Mouse (Mus musculus) heart, embryonic 16.5 days (tissue): Measurements from ENCODE around the gene Zfp639. TPM values are rescaled to one million over a fixed set of nuclear protein-coding genes. Genes with fewer than 3 reads are reported as not detected.

Experiments used
- ATAC-seq: fragments of 200-750 bp; cut with Nextera tagmentation; replicated peaks from 2 replicates; pipeline ENCODE4 v1.8.0; 2017; ENCODE audit warnings: moderate number of reproducible peaks; ENCODE audit not compliant: insufficient read depth, low FRiP score; ENCODE audit errors: extremely low read depth
- H3K27ac ChIP-seq: fragments of 300-500 bp; sonication (generic); 2 replicates; pipeline ENCODE4 v1.5.1; 2014; ENCODE audit warnings: mild to moderate bottlenecking, low read length, control low read depth, moderate library complexity
- H3K27me3 ChIP-seq: fragments of 300-500 bp; sonication (generic); 2 replicates; pipeline ENCODE4 v1.6.1; 2014; ENCODE audit warnings: low read length, mixed read lengths; ENCODE audit not compliant: control insufficient read depth, insufficient read depth
- H3K36me3 ChIP-seq: fragments of 300-500 bp; sonication (generic); 2 replicates; pipeline ENCODE4 v1.6.1; 2014; ENCODE audit not compliant: control insufficient read depth, insufficient read depth
- H3K4me1 ChIP-seq: fragments of 300-500 bp; sonication (generic); 2 replicates; pipeline ENCODE4 v1.6.1; 2014; ENCODE audit warnings: low read length, mixed read lengths; ENCODE audit not compliant: control insufficient read depth, insufficient read depth
- H3K4me2 ChIP-seq: fragments of 300-500 bp; sonication (generic); 2 replicates; pipeline ENCODE4 v1.6.1; 2014; ENCODE audit warnings: low read depth, mild to moderate bottlenecking, control low read depth, low read length
- H3K4me3 ChIP-seq: fragments of 300-500 bp; sonication (generic); 2 replicates; pipeline ENCODE4 v1.5.1; 2014; ENCODE audit warnings: mild to moderate bottlenecking, control low read depth, low read length
- H3K9ac ChIP-seq: fragments of 300-500 bp; sonication (generic); 2 replicates; pipeline ENCODE4 v1.6.1; 2014; ENCODE audit warnings: low read length, control low read depth
- H3K9me3 ChIP-seq: fragments of 300-500 bp; sonication (generic); replicated peaks from 2 replicates; pipeline ENCODE4 v1.6.1; 2016; ENCODE audit warnings: low read length; ENCODE audit not compliant: control insufficient read depth
- WGBS: fragments of 180-500 bp; shearing (Covaris S2); extraction: QIAGEN DNeasy Blood & Tissue Kit; methylation state at CpG from one replicate; pipeline ENCODE4 v1.1.7; 2014; 5-methylcytosine and 5-hydroxymethylcytosine counted together
- polyA plus RNA-seq: library from polyadenylated mRNA; unstranded; fragments of >200 nt; fragmentation: Nextera tagmentation; extraction: Ambion mirVana; gene quantifications from 2 replicates; pipeline ENCODE4 v1.2.1, GENCODE M21; 2015

The Zfp639 gene
- polyA plus RNA-seq, 1 experiment from 2014 or later, result 31.1 TPM

DNA sequence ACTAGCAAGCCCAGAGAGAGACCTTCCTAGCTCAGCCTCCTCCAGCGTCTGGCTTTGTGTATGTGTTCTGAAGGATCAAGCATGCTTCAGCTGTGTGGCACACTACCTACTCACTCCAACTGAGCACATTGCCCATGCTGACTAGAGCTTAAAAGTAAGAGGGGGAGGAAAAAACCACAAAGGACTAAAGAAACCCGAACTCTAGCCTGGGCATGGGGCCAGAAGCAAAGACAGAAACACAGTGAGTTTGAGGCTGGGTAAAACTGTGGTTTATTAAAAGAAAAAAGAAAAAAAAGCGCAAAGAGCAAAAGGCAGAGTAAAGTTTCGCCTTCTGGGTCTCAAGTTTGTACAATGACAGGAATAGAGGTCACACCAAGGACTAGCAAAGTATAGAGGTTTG is 23.5 kb upstream of the Zfp639 start:
- no peak for ATAC-seq
- 71% methylated on average over 4 of the region's 4 CpGs for WGBS
- Histone ChIP-seq H3K27ac (no peak overlapping the region), H3K9me3 (no peaks in the 10 kb centered on the region), H3K4me1 (no peaks in the 10 kb centered on the region), H3K4me3 (no peak overlapping the region), H3K9ac (no peak overlapping the region), H3K27me3 (no peaks in the 10 kb centered on the region), H3K36me3 (no peaks in the 10 kb centered on the region), H3K4me2 (no peak overlapping the region)

- no peaks in the 10 kb centered on the region for H3K9me3 ChIP-seq
- no peaks in the 10 kb centered on the region for H3K36me3 ChIP-seq
- no peaks in the 10 kb centered on the region for H3K4me1 ChIP-seq
- H3K4me2 ChIP-seq, result no peak overlapping the region
- no peak overlapping the region for H3K4me3 ChIP-seq
- H3K27me3 ChIP-seq, result no peaks in the 10 kb centered on the region
- H3K27ac ChIP-seq, result no peak overlapping the region
- H3K9ac ChIP-seq, result no peak overlapping the region
- 79% methylated on average over 6 of the region's 6 CpGs for WGBS
- no peak for ATAC-seq
These were observed 21.9 kb upstream of the Zfp639 start for GRCm38 (mm10) chr3:32488172-32488571.

GRCm38 (mm10) chr3:32490076-32490927 is 19.8 kb upstream of the Zfp639 start:
- no peak overlapping the region for H3K4me3 ChIP-seq
- no peaks in the 10 kb centered on the region for H3K27me3 ChIP-seq
- no peaks in the 10 kb centered on the region for H3K4me1 ChIP-seq
- H3K27ac ChIP-seq, result no peak overlapping the region
- no peak overlapping the region for H3K9ac ChIP-seq
- no peaks in the 10 kb centered on the region for H3K36me3 ChIP-seq
- H3K4me2 ChIP-seq, result no peak overlapping the region
- no peaks in the 10 kb centered on the region for H3K9me3 ChIP-seq
- no peak for ATAC-seq
- 71% methylated on average over 15 of the region's 15 CpGs for WGBS

DNA sequence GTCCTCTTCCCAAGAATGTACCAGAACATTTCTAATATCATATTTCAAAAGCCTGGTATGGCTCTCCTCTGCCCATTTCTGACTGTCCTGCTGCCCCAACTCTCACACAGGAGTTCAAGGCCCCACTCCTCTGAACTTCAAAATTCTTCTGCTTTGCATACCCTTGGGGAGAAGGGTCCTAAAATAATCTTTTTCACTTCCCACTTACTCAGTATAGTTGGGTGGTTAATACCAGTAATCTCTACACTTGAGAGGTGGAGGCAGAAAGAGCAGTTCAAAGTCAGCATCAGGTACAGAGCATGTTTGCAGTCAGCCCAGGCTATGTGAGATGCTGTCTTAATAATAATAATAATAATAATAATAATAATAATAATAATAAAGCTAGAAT is 19.1 kb upstream of the Zfp639 start:
- H3K9ac ChIP-seq, result no peak overlapping the region
- H3K4me2 ChIP-seq, result no peak overlapping the region
- no peak for ATAC-seq
- no peaks in the 10 kb centered on the region for H3K27me3 ChIP-seq
- H3K9me3 ChIP-seq, result no peaks in the 10 kb centered on the region
- H3K27ac ChIP-seq, result no peak overlapping the region
- H3K4me3 ChIP-seq, result no peak overlapping the region
- no peaks in the 10 kb centered on the region for H3K36me3 ChIP-seq
- no peaks in the 10 kb centered on the region for H3K4me1 ChIP-seq

- ATAC-seq, result no peak
- WGBS, result 72% methylated on average over 11 of the region's 11 CpGs
- Histone ChIP-seq H3K27ac (no peak within 1 kb of the TSS), H3K4me3 (no peak within 1 kb of the TSS), H3K36me3 (no peaks in the 10 kb centered on the region), H3K4me1 (no peaks in the 10 kb centered on the region), H3K27me3 (no peaks in the 10 kb centered on the region), H3K4me2 (no peak within 1 kb of the TSS), H3K9ac (no peak within 1 kb of the TSS), H3K9me3 (no peaks in the 10 kb centered on the region)
These were observed 17.7 kb upstream of the Zfp639 start, which contains the start of gene Kcnmb3 for GRCm38 (mm10) chr3:32492097-32493090. Kcnmb3 (minus strand) TSS chr3:32492231.

GRCm38 (mm10) chr3:32494387-32495087 is 15.5 kb upstream of the Zfp639 start:
- no peaks in the 10 kb centered on the region for H3K4me1 ChIP-seq
- no peaks in the 10 kb centered on the region for H3K27me3 ChIP-seq
- no peak overlapping the region for H3K4me2 ChIP-seq
- H3K27ac ChIP-seq, result no peak overlapping the region
- WGBS, result 84% methylated on average over 8 of the region's 8 CpGs
- H3K9ac ChIP-seq, result no peak overlapping the region
- no peak overlapping the region for H3K4me3 ChIP-seq
- H3K9me3 ChIP-seq, result no peaks in the 10 kb centered on the region
- no peak for ATAC-seq
- no peaks in the 10 kb centered on the region for H3K36me3 ChIP-seq

DNA sequence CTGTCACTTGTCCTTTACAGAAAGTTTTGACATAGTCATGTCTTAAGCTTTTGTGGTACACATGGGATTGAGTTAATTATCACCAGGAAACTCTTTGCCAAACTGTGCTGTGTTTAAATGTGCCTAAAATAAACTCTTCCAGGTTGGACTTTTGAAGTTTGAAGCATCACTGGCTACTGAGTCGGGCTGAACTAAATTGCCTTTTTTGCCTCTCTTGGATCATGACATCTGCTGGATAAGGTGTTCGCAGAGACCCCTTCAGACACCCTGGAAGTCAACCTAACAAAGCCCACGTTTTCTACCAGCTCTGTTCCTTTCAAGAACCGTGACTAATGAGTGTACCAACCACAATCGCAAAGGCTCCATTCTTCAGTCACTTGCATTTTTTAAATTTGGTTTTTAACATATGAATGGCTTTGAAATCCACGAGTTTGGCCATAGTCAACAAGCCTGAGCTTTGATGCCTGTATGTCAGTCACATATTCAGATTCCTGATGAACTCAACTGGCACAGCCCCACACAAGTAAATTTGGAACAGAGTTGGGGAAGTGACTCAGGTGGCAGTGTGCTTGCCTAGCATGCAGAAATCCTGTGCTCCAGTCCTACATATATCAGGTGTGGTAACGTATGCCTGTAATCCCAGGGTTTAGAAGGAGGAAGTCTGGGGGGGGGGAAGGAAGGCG is 14.8 kb upstream of the Zfp639 start:
- Histone ChIP-seq H3K4me1 (no peaks in the 10 kb centered on the region), H3K4me2 (no peak overlapping the region), H3K36me3 (no peaks in the 10 kb centered on the region), H3K9me3 (no peaks in the 10 kb centered on the region), H3K9ac (no peak overlapping the region), H3K27ac (no peak overlapping the region), H3K27me3 (no peaks in the 10 kb centered on the region), H3K4me3 (no peak overlapping the region)
- ATAC-seq, result no peak
- WGBS, result 79% methylated on average over 8 of the region's 8 CpGs

DNA sequence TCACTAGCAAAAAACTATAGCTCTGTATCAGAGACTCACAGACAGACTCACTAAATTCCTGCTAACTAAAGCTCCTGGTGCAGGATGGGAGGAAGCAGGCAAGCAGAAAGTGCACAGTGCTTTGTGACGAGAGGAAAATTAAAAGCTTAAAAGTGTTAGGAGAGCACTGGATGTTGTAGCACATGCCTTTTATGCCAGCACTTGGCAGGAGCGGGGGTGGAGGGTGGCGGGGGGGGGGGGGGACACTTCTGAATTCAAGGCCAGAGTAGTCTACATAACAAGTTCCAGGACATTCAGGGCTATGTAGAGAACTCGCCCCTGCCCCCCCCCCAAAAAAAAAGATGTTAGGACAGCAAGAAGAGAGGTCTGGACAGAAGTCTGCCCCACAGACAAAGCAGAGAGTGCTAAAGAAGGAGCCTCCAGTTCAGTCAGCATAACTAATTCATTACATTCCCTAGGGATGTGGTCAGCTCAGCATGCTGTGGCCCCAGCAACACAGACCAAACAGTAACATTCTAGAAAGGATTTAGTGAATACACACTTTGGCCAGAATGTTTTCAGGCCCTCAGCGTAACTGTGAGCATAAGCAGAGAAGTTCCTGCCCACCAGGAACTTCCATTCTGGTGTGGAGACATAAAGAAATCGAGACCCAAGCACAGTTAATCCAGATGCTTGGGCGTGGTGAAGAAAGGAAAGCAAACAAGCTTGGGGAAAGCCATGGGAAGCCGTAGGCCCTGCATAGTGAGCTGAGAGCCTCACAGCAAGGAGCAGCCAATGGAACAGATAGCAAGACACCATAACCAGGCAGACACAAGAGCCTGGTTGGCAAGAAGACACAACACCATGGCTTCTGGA is 14.0 kb upstream of the Zfp639 start:
- Histone ChIP-seq H3K4me1 (no peaks in the 10 kb centered on the region), H3K9ac (no peak overlapping the region), H3K4me3 (no peak overlapping the region), H3K27ac (no peak overlapping the region), H3K4me2 (no peak overlapping the region), H3K9me3 (no peaks in the 10 kb centered on the region), H3K36me3 (no peaks in the 10 kb centered on the region), H3K27me3 (no peaks in the 10 kb centered on the region)
- no peak for ATAC-seq
- WGBS, result 51% methylated on average over 8 of the region's 8 CpGs
